8 mouse cellular contexts compared by ENCODE assay signal in the genomic region with DNA sequence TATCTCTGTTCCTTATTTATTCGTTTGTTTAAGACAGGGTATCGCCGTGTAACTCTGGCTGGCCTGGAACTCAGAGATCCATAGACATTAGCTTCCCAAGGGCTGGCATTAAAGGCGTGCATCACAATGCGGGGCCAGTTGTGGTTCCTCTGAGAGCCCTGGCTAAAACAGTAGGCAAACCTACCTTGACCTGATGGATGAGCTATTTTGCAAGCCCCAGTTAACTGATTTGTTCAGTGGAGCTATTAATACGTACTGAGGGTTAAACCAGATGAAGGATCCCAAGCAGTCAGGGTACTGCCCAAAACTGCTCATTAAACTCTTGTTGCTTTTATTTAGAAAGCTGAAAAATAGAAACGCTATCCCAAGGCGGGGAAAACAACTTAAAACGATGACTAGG. TPM values are rescaled to one million over a fixed set of nuclear protein-coding genes. Genes with fewer than 3 reads are reported as not detected.
DNase-seq lines count a peak whose midpoint lies in the region; ATAC-seq and TF ChIP-seq lines count a peak whose summit lies in the region.

No protein-coding gene starts in this region.

- H3K4me1 ChIP-seq in embryonic facial prominence, embryonic 12.5 days = peaks cover 14% of the 10 kb centered on the region
- peaks cover 24% of the 10 kb centered on the region for H3K4me1 ChIP-seq in hindbrain, embryonic 15.5 days (replicated peaks)

- H3K9me3 ChIP-seq in embryonic facial prominence, embryonic 12.5 days = no peaks in the 10 kb centered on the region
- no peaks in the 10 kb centered on the region for H3K9me3 ChIP-seq in hindbrain, embryonic 15.5 days

- ATAC-seq in embryonic facial prominence, embryonic 12.5 days (ENCODE audit: insufficient number of reproducible peaks, insufficient read depth, low FRiP score, low TSS enrichment) = no peak
- peak; percentile 5; the same call in 1 of the 2 replicates for ATAC-seq in hindbrain, embryonic 15.5 days (ENCODE audit: low FRiP score, low read depth)

- H3K9ac ChIP-seq in embryonic facial prominence, embryonic 12.5 days = peak overlapping the region; percentile 91
- H3K9ac ChIP-seq in hindbrain, embryonic 15.5 days = peak overlapping the region; percentile 57

- TF ChIP-seq CTCF in layer of hippocampus, adult 2 months (conservative IDR thresholded peaks at IDR 0.05) = no peak

- peak overlapping the region; percentile 92 for H3K4me2 ChIP-seq in embryonic facial prominence, embryonic 12.5 days (replicated peaks)
- H3K4me2 ChIP-seq in hindbrain, embryonic 15.5 days = peak overlapping the region; percentile 62
- H3K4me2 ChIP-seq in myocyte (ENCODE audit: low read depth) = peak overlapping the region; percentile 83

- peaks cover 42% of the 10 kb centered on the region for H3K79me2 ChIP-seq in myocyte (ENCODE audit: control insufficient read depth, insufficient read depth)

- H3ac ChIP-seq in myocyte (ENCODE audit: control insufficient read depth, insufficient read length) = peak overlapping the region; percentile 62

- H3K27me3 ChIP-seq in embryonic facial prominence, embryonic 12.5 days = no peaks in the 10 kb centered on the region
- no peaks in the 10 kb centered on the region for H3K27me3 ChIP-seq in hindbrain, embryonic 15.5 days
- H3K27me3 ChIP-seq in myocyte (ENCODE audit: control insufficient read depth, insufficient read depth, insufficient read length) = no peaks in the 10 kb centered on the region

- no peak for DNase-seq in layer of hippocampus, adult 2 months (ENCODE audit: low spot score in 2 of 2)
- DNase-seq in layer of hippocampus, postnatal 10 days (ENCODE audit: low spot score in 2 of 2) = no peak
- DNase-seq in spleen, adult 12 weeks (ENCODE audit: low spot score) = no peak
- DNase-seq in thymus, postnatal 36 days = no peak
- DNase-seq in adrenal gland, adult (ENCODE audit: inconsistent age in 2 of 2, low spot score in 1 of 2) = no peak

- H3K27ac ChIP-seq in layer of hippocampus, adult 2 months = peak overlapping the region; percentile 95
- H3K27ac ChIP-seq in embryonic facial prominence, embryonic 12.5 days = peak overlapping the region; percentile 86
- H3K27ac ChIP-seq in hindbrain, embryonic 15.5 days (replicated peaks) = peak overlapping the region; percentile 78

- TF ChIP-seq POLR2A in myocyte (IDR thresholded peaks at IDR 0.05; ENCODE audit: insufficient read length, low read depth) = no peak

- H3K36me3 ChIP-seq in embryonic facial prominence, embryonic 12.5 days = peaks cover 16% of the 10 kb centered on the region
- H3K36me3 ChIP-seq in hindbrain, embryonic 15.5 days = peaks cover 11% of the 10 kb centered on the region
- H3K36me3 ChIP-seq in myocyte (ENCODE audit: control insufficient read depth, insufficient read depth) = peaks cover 9% of the 10 kb centered on the region

- 37% methylated on average over 9 of the region's 9 CpGs for WGBS in embryonic facial prominence, embryonic 12.5 days
- WGBS in hindbrain, embryonic 15.5 days = 39% methylated on average over 9 of the region's 9 CpGs

- peak overlapping the region; percentile 93 for H3K4me3 ChIP-seq in layer of hippocampus, adult 2 months
- peak overlapping the region; percentile 82 for H3K4me3 ChIP-seq in embryonic facial prominence, embryonic 12.5 days
- H3K4me3 ChIP-seq in hindbrain, embryonic 15.5 days = peak overlapping the region; percentile 72
- H3K4me3 ChIP-seq in myocyte = peak overlapping the region; percentile 76

TF ChIP-seq in myocyte, 11 proteins besides CTCF, POLR2A, EP300 and RAD21:
- TF ChIP-seq MYOG (IDR thresholded peaks at IDR 0.05; ENCODE audit: control insufficient read depth in 1 of 3, insufficient read depth in 1 of 3, insufficient read length in 2 of 3, low read depth in 2 of 3) (no peak), E2F4 (IDR thresholded peaks at IDR 0.05; ENCODE audit: insufficient read depth) (no peak), TCF12 (IDR thresholded peaks at IDR 0.05; ENCODE audit: insufficient read depth, poor library complexity, severe bottlenecking) (no peak)
TF ChIP-seq in myocyte: peak in this region for 0.

RNA-seq across cellular contexts. Expression of a gene that starts 0.6 kb away (rescaled TPM):
- total RNA-seq in layer of hippocampus, adult 2 months (2021) = 100 to 1,000 TPM; 117 to 124 TPM
- 100 to 1,000 TPM; 127 TPM for total RNA-seq in layer of hippocampus, postnatal 10 days (2021)
- 253 and 257 TPM in 2 replicates for polyA plus RNA-seq in embryonic facial prominence, embryonic 12.5 days (2016; fragmentation: Nextera tagmentation; extraction: Ambion mirVana)
- 190 and 193 TPM in 2 replicates for polyA plus RNA-seq in hindbrain, embryonic 15.5 days (2015; fragmentation: Nextera tagmentation; extraction: Ambion mirVana)
- polyA plus RNA-seq in myocyte (2012; fragmentation: generic; extraction: Trizol) = 142 TPM

RNA-seq across cellular contexts. Expression of a gene that starts 15.8 kb away (rescaled TPM):
- 10 to 100 TPM; 23.3 to 23.8 TPM for total RNA-seq in layer of hippocampus, adult 2 months (2021)
- total RNA-seq in layer of hippocampus, postnatal 10 days (2021) = 10 to 100 TPM; 30.8 to 34.4 TPM
- polyA plus RNA-seq in embryonic facial prominence, embryonic 12.5 days (2016; fragmentation: Nextera tagmentation; extraction: Ambion mirVana) = 46.8 and 48.0 TPM in 2 replicates
- 32.8 and 37.1 TPM in 2 replicates for polyA plus RNA-seq in hindbrain, embryonic 15.5 days (2015; fragmentation: Nextera tagmentation; extraction: Ambion mirVana)
- polyA plus RNA-seq in myocyte (2012; fragmentation: generic; extraction: Trizol) = 25.3 TPM

RNA-seq across cellular contexts. Expression of a gene that starts 31.2 kb away (rescaled TPM):
- 10 to 100 TPM; 96.5 to 98.5 TPM for total RNA-seq in layer of hippocampus, adult 2 months (2021)
- total RNA-seq in layer of hippocampus, postnatal 10 days (2021) = 100 to 1,000 TPM; 117 to 126 TPM
- 215 and 221 TPM in 2 replicates for polyA plus RNA-seq in embryonic facial prominence, embryonic 12.5 days (2016; fragmentation: Nextera tagmentation; extraction: Ambion mirVana)
- polyA plus RNA-seq in hindbrain, embryonic 15.5 days (2015; fragmentation: Nextera tagmentation; extraction: Ambion mirVana) = 204 and 212 TPM in 2 replicates
- polyA plus RNA-seq in myocyte (2012; fragmentation: generic; extraction: Trizol) = 93.2 TPM

RNA-seq across cellular contexts. Expression of a gene that starts 35.5 kb away (rescaled TPM):
- total RNA-seq in layer of hippocampus, adult 2 months (2021) = 1 to 10 TPM; 7.1 to 7.8 TPM
- total RNA-seq in layer of hippocampus, postnatal 10 days (2021) = 1 to 10 TPM; 6.6 to 8.8 TPM
- 13.4 and 14.8 TPM in 2 replicates for polyA plus RNA-seq in embryonic facial prominence, embryonic 12.5 days (2016; fragmentation: Nextera tagmentation; extraction: Ambion mirVana)
- 13.8 and 14.2 TPM in 2 replicates for polyA plus RNA-seq in hindbrain, embryonic 15.5 days (2015; fragmentation: Nextera tagmentation; extraction: Ambion mirVana)
- 20.2 TPM for polyA plus RNA-seq in myocyte (2012; fragmentation: generic; extraction: Trizol)
